Mouse (Mus musculus): ENCODE results near the gene Ptma. TPM values are rescaled to one million over a fixed set of nuclear protein-coding genes. Genes with fewer than 3 reads are reported as not detected.

The Ptma gene
- polyA plus RNA-seq, 1 experiment from 2014 or later: 789 TPM

Other genes with a start within 250 kb of the Ptma start
- 2.4 and 3.5 TPM in 2 replicates for gene B3gnt7, start 223.9 kb upstream of the Ptma start, polyA plus RNA-seq (2014; fragmentation: Nextera tagmentation; extraction: Ambion mirVana)
- 177 and 193 TPM in 2 replicates for gene Ncl, start 167.3 kb upstream of the Ptma start, polyA plus RNA-seq (2014; fragmentation: Nextera tagmentation; extraction: Ambion mirVana)
- not detected in 2 replicates for gene Nmur1, start 100.5 kb upstream of the Ptma start, polyA plus RNA-seq (2014; fragmentation: Nextera tagmentation; extraction: Ambion mirVana)
- gene Tex44, start 100.4 kb upstream of the Ptma start, polyA plus RNA-seq (2014; fragmentation: Nextera tagmentation; extraction: Ambion mirVana): not detected in 2 replicates
- gene Pde6d, start 55.9 kb downstream of the Ptma start, polyA plus RNA-seq (2014; fragmentation: Nextera tagmentation; extraction: Ambion mirVana): 63.5 and 67.9 TPM in 2 replicates
- gene Cops7b, start 56.2 kb downstream of the Ptma start, polyA plus RNA-seq (2014; fragmentation: Nextera tagmentation; extraction: Ambion mirVana): 20.7 and 20.9 TPM in 2 replicates
- gene Nppc, start 143.8 kb downstream of the Ptma start, polyA plus RNA-seq (2014; fragmentation: Nextera tagmentation; extraction: Ambion mirVana): 0.32 and 0.39 TPM in 2 replicates
- 16.3 and 16.7 TPM in 2 replicates for gene Dis3l2, start 177.1 kb downstream of the Ptma start, polyA plus RNA-seq (2014; fragmentation: Nextera tagmentation; extraction: Ambion mirVana)